Mouse (Mus musculus) hindbrain, embryonic 15.5 days (tissue): Measurements from ENCODE around the gene Bmp5. TPM values are rescaled to one million over a fixed set of nuclear protein-coding genes. Genes with fewer than 3 reads are reported as not detected.
A peak's percentile ranks its signal among the peaks of the same experiment; 100 is the strongest.
"Not testable (repeated sequence)": the region's sequence is repeated elsewhere in the genome, so short reads cannot be mapped to it uniquely, and the experiment has no call there.

ENCODE experiments used
- ATAC-seq: fragments of 200-750 bp; cut with Nextera tagmentation; 2 replicates; pipeline ENCODE4 v1.8.0; 2017; ENCODE audit warnings: low read depth, moderate number of reproducible peaks, moderate TSS enrichment; ENCODE audit not compliant: low FRiP score
- H3K27ac ChIP-seq: fragments of 300-500 bp; sonication (generic); replicated peaks from 2 replicates; pipeline ENCODE4 v1.5.1; 2015; ENCODE audit warnings: mild to moderate bottlenecking, inconsistent platforms
- H3K27me3 ChIP-seq: fragments of 300-500 bp; sonication (generic); 2 replicates; pipeline ENCODE4 v1.6.1; 2015; ENCODE audit warnings: control low read depth, inconsistent platforms
- H3K36me3 ChIP-seq: fragments of 300-500 bp; sonication (generic); 2 replicates; pipeline ENCODE4 v1.6.1; 2015; ENCODE audit warnings: control low read depth, inconsistent platforms
- H3K4me1 ChIP-seq: fragments of 300-500 bp; sonication (generic); replicated peaks from 2 replicates; pipeline ENCODE4 v1.6.1; 2015; ENCODE audit warnings: control low read depth, inconsistent platforms
- H3K4me2 ChIP-seq: fragments of 300-500 bp; sonication (generic); 2 replicates; pipeline ENCODE4 v1.6.1; 2015; ENCODE audit warnings: moderate library complexity, mild to moderate bottlenecking, inconsistent platforms
- H3K4me3 ChIP-seq: fragments of 300-500 bp; sonication (generic); 2 replicates; pipeline ENCODE4 v1.5.1; 2015; ENCODE audit warnings: mild to moderate bottlenecking, inconsistent platforms
- H3K9ac ChIP-seq: fragments of 300-500 bp; sonication (generic); 2 replicates; pipeline ENCODE4 v1.6.1; 2015; ENCODE audit warnings: inconsistent platforms
- H3K9me3 ChIP-seq: fragments of 300-500 bp; sonication (generic); 2 replicates; pipeline ENCODE4 v1.6.1; 2016; ENCODE audit warnings: control low read depth, inconsistent platforms
- WGBS: fragments of 180-500 bp; shearing (Covaris S2); methylation state at CpG from one replicate; pipeline ENCODE4 v1.1.7; 2015; 5-methylcytosine and 5-hydroxymethylcytosine counted together
- polyA plus RNA-seq: library from polyadenylated mRNA; unstranded; fragments of >200 nt; fragmentation: Nextera tagmentation; extraction: Ambion mirVana; gene quantifications from 2 replicates; pipeline ENCODE4 v1.2.1, GENCODE M21; 2015

The Bmp5 gene
- polyA plus RNA-seq, 1 experiment from 2014 or later, result 2.6 TPM

DNA sequence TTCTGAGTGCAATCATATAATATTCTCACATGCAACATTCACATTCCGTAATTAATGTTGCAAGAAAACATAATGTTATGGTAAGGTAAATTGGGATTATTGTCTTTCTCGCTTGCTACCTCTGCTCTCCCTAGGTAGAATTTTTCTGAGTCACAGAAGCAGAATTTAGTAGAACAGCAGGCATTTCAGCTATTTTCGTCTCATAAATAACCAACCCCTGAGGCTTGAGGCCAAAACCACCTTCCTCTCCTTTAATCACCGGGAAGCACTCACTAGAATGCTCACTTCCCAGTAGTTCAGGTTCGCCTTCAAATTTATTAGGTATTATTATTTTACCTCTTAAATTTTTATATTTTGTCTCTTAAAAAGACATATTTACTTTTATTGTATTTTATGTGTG is 10.8 kb downstream of the Bmp5 start:
- no peaks in the 10 kb centered on the region for H3K27me3 ChIP-seq
- H3K4me2 ChIP-seq, result no peak overlapping the region
- ATAC-seq, result no peak
- no peak overlapping the region for H3K9ac ChIP-seq
- H3K36me3 ChIP-seq, result no peaks in the 10 kb centered on the region
- H3K9me3 ChIP-seq, result no peaks in the 10 kb centered on the region
- WGBS, result 86% methylated on average over 5 of the region's 5 CpGs
- no peak overlapping the region for H3K4me3 ChIP-seq
- H3K27ac ChIP-seq, result no peak overlapping the region
- no peaks in the 10 kb centered on the region for H3K4me1 ChIP-seq

GRCm38 (mm10) chr9:75787121-75787520 is 12.0 kb downstream of the Bmp5 start:
- no peak overlapping the region for H3K9ac ChIP-seq
- ATAC-seq, result no peak
- WGBS, result 90% methylated on average over 15 of the region's 15 CpGs
- H3K27me3 ChIP-seq, result no peaks in the 10 kb centered on the region
- no peaks in the 10 kb centered on the region for H3K9me3 ChIP-seq
- H3K4me1 ChIP-seq, result no peaks in the 10 kb centered on the region
- no peak overlapping the region for H3K27ac ChIP-seq
- no peaks in the 10 kb centered on the region for H3K36me3 ChIP-seq
- no peak overlapping the region for H3K4me2 ChIP-seq
- H3K4me3 ChIP-seq, result no peak overlapping the region

- Histone ChIP-seq H3K9ac (no peak overlapping the region), H3K27me3 (no peaks in the 10 kb centered on the region), H3K27ac (no peak overlapping the region), H3K9me3 (no peaks in the 10 kb centered on the region), H3K4me2 (no peak overlapping the region), H3K4me1 (no peaks in the 10 kb centered on the region), H3K36me3 (no peaks in the 10 kb centered on the region), H3K4me3 (no peak overlapping the region)
- ATAC-seq, result no peak
- 50% methylated on average over 7 of the region's 7 CpGs for WGBS
These were observed 14.8 kb downstream of the Bmp5 start for GRCm38 (mm10) chr9:75789879-75790428.

GRCm38 (mm10) chr9:75804940-75805339 is 29.8 kb downstream of the Bmp5 start:
- Histone ChIP-seq H3K4me1 (no peaks in the 10 kb centered on the region), H3K4me3 (no peak overlapping the region), H3K27ac (no peak overlapping the region), H3K27me3 (no peaks in the 10 kb centered on the region), H3K4me2 (no peak overlapping the region), H3K9me3 (no peaks in the 10 kb centered on the region), H3K9ac (no peak overlapping the region), H3K36me3 (no peaks in the 10 kb centered on the region)
- 82% methylated on average over 6 of the region's 6 CpGs for WGBS
- no peak for ATAC-seq

- peak; percentile 77; the same call in 1 of the 2 replicates for ATAC-seq
- not testable (repeated sequence) for H3K27ac ChIP-seq, H3K9me3 ChIP-seq, H3K4me2 ChIP-seq, H3K27me3 ChIP-seq, H3K36me3 ChIP-seq, H3K9ac ChIP-seq, H3K4me1 ChIP-seq, H3K4me3 ChIP-seq
- WGBS, result 96% methylated on average over 4 of the region's 4 CpGs
These were observed 33.0 kb downstream of the Bmp5 start for GRCm38 (mm10) chr9:75808179-75808578.

- no peak for ATAC-seq
- no peaks in the 10 kb centered on the region for H3K27me3 ChIP-seq
- WGBS, result 88% methylated on average over 7 of the region's 7 CpGs
- no peaks in the 10 kb centered on the region for H3K4me1 ChIP-seq
- no peak overlapping the region for H3K9ac ChIP-seq
- H3K4me3 ChIP-seq, result no peak overlapping the region
- H3K9me3 ChIP-seq, result no peaks in the 10 kb centered on the region
- H3K36me3 ChIP-seq, result no peaks in the 10 kb centered on the region
- no peak overlapping the region for H3K27ac ChIP-seq
- H3K4me2 ChIP-seq, result no peak overlapping the region
These were observed 33.5 kb downstream of the Bmp5 start for GRCm38 (mm10) chr9:75808659-75809058.

DNA sequence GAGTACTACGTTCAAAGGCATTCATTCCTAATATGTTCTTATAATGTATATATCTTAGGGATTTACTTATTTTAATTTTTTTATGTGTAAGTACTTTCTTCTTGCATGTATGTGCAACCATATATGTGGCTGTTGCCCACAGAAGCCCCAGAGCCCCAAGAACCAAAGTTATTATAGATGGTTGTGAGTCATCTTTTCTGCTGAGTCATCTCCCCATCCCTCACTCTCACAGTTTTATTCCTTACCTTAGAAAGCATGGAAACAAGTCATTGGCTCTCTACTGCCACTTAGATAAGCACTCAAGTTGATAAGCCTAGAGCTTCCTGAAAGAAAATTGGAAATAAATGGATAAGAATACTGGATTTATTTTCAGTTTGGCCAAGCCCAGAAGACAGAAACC is 40.0 kb downstream of the Bmp5 start:
- H3K27ac ChIP-seq, result no peak overlapping the region
- no peaks in the 10 kb centered on the region for H3K4me1 ChIP-seq
- no peaks in the 10 kb centered on the region for H3K9me3 ChIP-seq
- H3K27me3 ChIP-seq, result no peaks in the 10 kb centered on the region
- no peak overlapping the region for H3K4me3 ChIP-seq
- ATAC-seq, result no peak
- no peaks in the 10 kb centered on the region for H3K36me3 ChIP-seq
- WGBS, result 100% methylated on average over 1 of the region's 1 CpGs
- H3K9ac ChIP-seq, result no peak overlapping the region
- no peak overlapping the region for H3K4me2 ChIP-seq

- Histone ChIP-seq H3K4me2 (no peak overlapping the region), H3K36me3 (no peaks in the 10 kb centered on the region), H3K4me1 (no peaks in the 10 kb centered on the region), H3K9ac (no peak overlapping the region), H3K27ac (no peak overlapping the region), H3K9me3 (no peaks in the 10 kb centered on the region), H3K27me3 (no peaks in the 10 kb centered on the region), H3K4me3 (no peak overlapping the region)
- WGBS, result 81% methylated on average over 5 of the region's 5 CpGs
- no peak for ATAC-seq
These were observed 43.2 kb downstream of the Bmp5 start for GRCm38 (mm10) chr9:75818400-75818799.

- H3K9ac ChIP-seq, result no peak overlapping the region
- 63% methylated on average over 9 of the region's 9 CpGs for WGBS
- no peak overlapping the region for H3K4me2 ChIP-seq
- no peaks in the 10 kb centered on the region for H3K27me3 ChIP-seq
- H3K9me3 ChIP-seq, result no peaks in the 10 kb centered on the region
- H3K4me3 ChIP-seq, result no peak overlapping the region
- no peaks in the 10 kb centered on the region for H3K4me1 ChIP-seq
- no peak overlapping the region for H3K27ac ChIP-seq
- no peaks in the 10 kb centered on the region for H3K36me3 ChIP-seq
- ATAC-seq, result no peak
These were observed 57.3 kb downstream of the Bmp5 start for GRCm38 (mm10) chr9:75832468-75832867.

DNA sequence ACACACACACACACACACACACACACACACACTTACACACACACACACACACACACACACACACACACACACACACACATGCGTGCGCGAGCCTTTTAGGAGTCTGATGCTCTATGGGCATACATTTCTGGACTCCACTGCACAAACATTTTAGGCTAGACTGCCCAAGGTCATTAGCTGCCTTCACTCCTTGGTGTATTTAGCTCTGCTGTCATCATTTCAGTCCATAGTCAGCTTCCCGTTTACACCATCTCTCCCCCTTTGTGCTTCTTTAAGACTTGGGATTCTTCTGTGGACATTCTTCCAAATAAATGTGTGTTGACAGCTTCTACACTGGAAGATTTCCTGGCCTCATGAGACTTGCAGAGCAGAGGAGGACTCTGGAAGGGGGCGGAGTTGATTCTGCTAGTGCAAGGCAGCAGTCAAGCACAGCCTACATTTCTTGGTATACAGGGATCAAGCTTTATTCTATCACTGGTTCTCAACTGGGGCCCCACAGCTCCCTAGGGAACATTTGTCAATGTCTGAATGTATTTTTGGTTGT is 58.1 kb downstream of the Bmp5 start:
- Histone ChIP-seq H3K9me3 (no peaks in the 10 kb centered on the region), H3K4me2 (no peak overlapping the region), H3K9ac (no peak overlapping the region), H3K4me1 (no peaks in the 10 kb centered on the region), H3K4me3 (no peak overlapping the region), H3K27ac (no peak overlapping the region), H3K27me3 (no peaks in the 10 kb centered on the region), H3K36me3 (no peaks in the 10 kb centered on the region)
- 82% methylated on average over 5 of the region's 5 CpGs for WGBS
- ATAC-seq, result no peak

- H3K27ac ChIP-seq, result no peak overlapping the region
- no peak overlapping the region for H3K4me3 ChIP-seq
- H3K9me3 ChIP-seq, result no peaks in the 10 kb centered on the region
- H3K36me3 ChIP-seq, result no peaks in the 10 kb centered on the region
- no peak overlapping the region for H3K4me2 ChIP-seq
- H3K4me1 ChIP-seq, result no peaks in the 10 kb centered on the region
- 51% methylated on average over 3 of the region's 3 CpGs for WGBS
- H3K9ac ChIP-seq, result no peak overlapping the region
- H3K27me3 ChIP-seq, result no peaks in the 10 kb centered on the region
- ATAC-seq, result no peak
These were observed 64.3 kb downstream of the Bmp5 start for GRCm38 (mm10) chr9:75839450-75839849.

GRCm38 (mm10) chr9:75840841-75841240 is 65.7 kb downstream of the Bmp5 start:
- Histone ChIP-seq H3K4me1 (no peaks in the 10 kb centered on the region), H3K9ac (no peak overlapping the region), H3K9me3 (no peaks in the 10 kb centered on the region), H3K4me2 (no peak overlapping the region), H3K36me3 (no peaks in the 10 kb centered on the region), H3K4me3 (no peak overlapping the region), H3K27ac (no peak overlapping the region), H3K27me3 (no peaks in the 10 kb centered on the region)
- WGBS, result 88% methylated on average over 6 of the region's 6 CpGs
- ATAC-seq, result no peak

DNA sequence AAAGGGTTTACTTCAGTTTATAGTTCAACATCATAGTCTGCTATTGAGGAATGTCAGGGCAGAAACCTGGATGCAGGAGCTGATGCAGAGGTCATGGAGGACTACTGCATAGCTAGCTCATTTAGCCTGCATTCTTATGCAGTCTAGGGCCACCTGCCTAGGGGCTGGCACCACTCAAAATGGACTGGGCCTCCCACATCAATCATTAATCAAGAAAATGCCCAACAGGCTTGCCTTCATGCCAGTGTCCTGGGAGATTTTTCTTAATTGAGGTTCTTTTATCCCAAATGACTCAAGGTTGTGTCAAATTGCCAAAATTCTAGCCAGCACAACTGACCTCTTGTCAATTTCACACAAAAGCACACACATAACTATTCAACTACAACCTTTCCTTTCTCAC is 70.8 kb downstream of the Bmp5 start:
- no peak for ATAC-seq
- Histone ChIP-seq H3K27ac (no peak overlapping the region), H3K4me2 (no peak overlapping the region), H3K27me3 (no peaks in the 10 kb centered on the region), H3K36me3 (no peaks in the 10 kb centered on the region), H3K9me3 (no peaks in the 10 kb centered on the region), H3K4me1 (no peaks in the 10 kb centered on the region), H3K9ac (no peak overlapping the region), H3K4me3 (no peak overlapping the region)
